Mouse (Mus musculus): ENCODE results near the gene Stab1. TPM values are rescaled to one million over a fixed set of nuclear protein-coding genes. Genes with fewer than 3 reads are reported as not detected.
A peak's percentile ranks its signal among the peaks of the same experiment; 100 is the strongest.

Stab1 gene
- polyA plus RNA-seq, 1 experiment from 2014 or later: 0.74 TPM

DNA sequence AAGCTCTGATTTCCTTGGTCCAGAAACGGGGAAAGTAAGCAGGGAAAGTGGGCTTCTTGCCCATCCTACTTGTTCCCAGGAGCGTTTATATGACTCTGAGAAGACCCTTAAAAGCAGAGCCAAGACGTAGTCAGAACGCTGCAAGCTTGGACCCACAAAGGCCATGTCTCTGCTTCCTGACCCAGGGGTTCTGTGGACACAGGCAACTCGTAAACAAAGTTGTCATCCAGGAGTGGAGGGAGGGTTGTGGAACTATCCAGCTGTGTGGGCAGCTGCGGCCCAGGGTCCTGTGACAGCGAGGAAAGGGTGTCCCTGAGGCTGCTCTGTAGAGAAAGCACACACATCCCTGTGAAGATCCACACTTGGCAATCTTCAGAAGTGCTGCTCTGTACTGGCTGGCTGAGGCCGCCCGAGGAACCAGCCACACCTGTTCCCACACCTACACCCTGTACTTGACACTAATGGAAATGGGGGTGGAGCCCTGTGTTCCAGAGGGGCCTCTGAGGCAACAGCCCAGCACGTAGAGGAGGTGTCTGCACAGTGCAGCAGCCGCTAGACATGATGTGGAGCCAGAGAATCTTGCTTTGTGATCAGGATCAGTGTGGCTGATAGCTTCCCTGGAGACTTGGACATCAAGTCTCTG lies 35.3 kb downstream of the Stab1 start:
- POLR2A ChIA-PET: interaction anchor here (1.2 kb wide), 1 partner anchor 64 kb away, joined by 5 read pairs; no protein-coding TSS in a partner anchor
- no peak for TF ChIP-seq CTCF (IDR thresholded peaks at IDR 0.05)
- DNase-seq (ENCODE audit: low read depth, low spot score) (no peak), ATAC-seq (no peak)
- CTCF ChIA-PET: no interaction called here
- in situ Hi-C loops (cut with MboI; ENCODE audit: low pct_unique_long_range_greater_than_20kb): loop anchor here (5.0 kb wide), 1 partner anchor 54 kb away; no protein-coding TSS in a partner anchor
- no peaks in the 10 kb centered on the region for H3K27me3 ChIP-seq

DNA sequence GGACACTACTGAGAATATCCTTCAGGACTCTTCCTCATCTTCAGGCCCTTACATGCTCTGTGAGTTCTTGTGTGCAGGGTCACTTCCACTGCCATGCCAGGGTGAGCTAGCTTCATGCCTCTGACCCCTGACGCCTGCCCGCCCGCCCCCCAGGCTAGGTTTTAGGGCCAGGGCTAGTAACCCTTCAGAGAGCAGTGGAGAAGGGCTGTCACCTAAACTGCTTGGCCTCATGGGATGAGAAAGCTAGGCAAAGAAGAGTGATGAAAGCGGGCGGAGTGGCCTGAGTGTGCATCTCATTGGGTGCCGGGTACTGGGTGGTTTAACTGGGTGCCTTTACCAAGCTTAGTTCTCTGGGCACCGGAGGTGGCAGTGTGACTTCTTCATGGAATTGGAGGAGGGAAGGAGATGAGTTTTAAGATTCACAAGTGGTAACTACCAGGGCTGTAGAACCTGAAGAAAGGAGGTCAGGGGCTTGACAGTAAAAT lies 35.9 kb downstream of the Stab1 start:
- no peak for ATAC-seq
- in situ Hi-C loops (cut with MboI; ENCODE audit: low pct_unique_long_range_greater_than_20kb): loop anchor here (5.0 kb wide), 1 partner anchor 55 kb away; no protein-coding TSS in a partner anchor
- no peaks in the 10 kb centered on the region for H3K27me3 ChIP-seq
- ChIA-PET CTCF (no interaction called here), POLR2A (interaction anchor here (1.2 kb wide), 1 partner anchor 64 kb away, joined by 5 read pairs; no protein-coding TSS in a partner anchor)
- TF ChIP-seq CTCF (IDR thresholded peaks at IDR 0.05): no peak
- no peak for DNase-seq (ENCODE audit: low read depth, low spot score)

DNA sequence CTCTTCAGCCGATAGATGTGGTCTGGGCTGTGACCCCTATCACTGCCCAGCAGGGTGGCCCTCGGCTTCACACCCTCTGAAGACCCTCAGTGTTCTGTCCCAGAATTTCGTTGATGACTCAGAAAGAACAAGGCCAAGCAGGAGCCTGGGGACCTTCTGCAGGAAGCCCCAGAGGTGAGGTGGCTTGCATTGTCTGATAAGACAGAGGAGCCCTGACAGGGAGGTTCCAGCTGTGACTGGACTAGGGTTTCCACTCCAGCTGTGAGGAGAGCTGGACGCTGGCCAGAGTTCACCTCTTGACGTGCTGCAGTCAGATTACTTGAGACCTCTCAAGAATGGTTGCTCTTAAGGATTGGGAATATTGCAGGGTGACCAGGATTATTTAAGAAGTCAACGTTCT lies 36.4 kb downstream of the Stab1 start:
- TF ChIP-seq CTCF (IDR thresholded peaks at IDR 0.05): no peak
- no peak for DNase-seq (ENCODE audit: low read depth, low spot score)
- H3K27me3 ChIP-seq: no peaks in the 10 kb centered on the region
- ChIA-PET CTCF (interaction anchor here (1.0 to 1.3 kb wide), 3 partner anchors 13 to 79 kb away, joined by 3 read pairs; no protein-coding TSS in a partner anchor), POLR2A (interaction anchor here (0.5 to 1.0 kb wide), 3 partner anchors 36 to 255 kb away, joined by 3 to 4 read pairs (median 3); partner anchors contain the start of gene Stab1)
- no peak for ATAC-seq
- in situ Hi-C loops (cut with MboI; ENCODE audit: low pct_unique_long_range_greater_than_20kb): loop anchor here (5.0 kb wide), 1 partner anchor 55 kb away; no protein-coding TSS in a partner anchor

DNA sequence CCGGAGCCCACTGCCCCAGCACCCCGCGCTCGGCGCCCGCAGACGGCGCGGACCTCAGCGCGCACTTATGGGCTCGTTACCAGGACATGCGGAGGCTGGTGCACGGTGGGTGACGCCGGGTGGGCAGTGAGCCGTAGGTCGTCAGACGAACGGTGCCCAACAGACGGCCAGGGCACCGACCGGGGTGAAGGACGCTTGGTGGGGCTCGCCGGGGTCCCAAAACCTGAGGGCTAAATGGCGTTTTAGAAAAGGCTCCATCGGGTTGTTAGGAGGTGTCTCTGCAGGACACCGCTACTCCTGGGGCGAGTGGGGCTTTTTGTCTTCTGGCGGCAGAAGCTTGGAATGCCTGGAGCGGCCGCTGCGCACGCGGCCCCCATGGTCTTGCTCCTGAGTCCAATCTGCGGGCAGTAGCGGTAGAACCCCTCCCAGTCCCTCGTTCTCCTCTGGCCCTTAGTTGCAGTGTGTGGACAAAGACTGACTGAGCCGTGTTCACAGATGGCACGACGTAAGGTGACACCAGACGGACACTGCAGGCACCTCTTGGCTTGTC lies 37.1 kb downstream of the Stab1 start:
- CTCF ChIA-PET: interaction anchor here (1.0 to 1.3 kb wide), 3 partner anchors 14 to 79 kb away, joined by 3 read pairs; no protein-coding TSS in a partner anchor
- H3K27me3 ChIP-seq: no peaks in the 10 kb centered on the region
- no peak for ATAC-seq
- DNase-seq (ENCODE audit: low read depth, low spot score): no peak
- in situ Hi-C loops (cut with MboI; ENCODE audit: low pct_unique_long_range_greater_than_20kb): loop anchor here (5.0 kb wide), 1 partner anchor 56 kb away; no protein-coding TSS in a partner anchor
- no peak for TF ChIP-seq CTCF (IDR thresholded peaks at IDR 0.05)
- POLR2A ChIA-PET: interaction anchor here (0.5 to 1.0 kb wide), 3 partner anchors 37 to 254 kb away, joined by 3 to 4 read pairs (median 3); partner anchors contain the start of gene Stab1

DNA sequence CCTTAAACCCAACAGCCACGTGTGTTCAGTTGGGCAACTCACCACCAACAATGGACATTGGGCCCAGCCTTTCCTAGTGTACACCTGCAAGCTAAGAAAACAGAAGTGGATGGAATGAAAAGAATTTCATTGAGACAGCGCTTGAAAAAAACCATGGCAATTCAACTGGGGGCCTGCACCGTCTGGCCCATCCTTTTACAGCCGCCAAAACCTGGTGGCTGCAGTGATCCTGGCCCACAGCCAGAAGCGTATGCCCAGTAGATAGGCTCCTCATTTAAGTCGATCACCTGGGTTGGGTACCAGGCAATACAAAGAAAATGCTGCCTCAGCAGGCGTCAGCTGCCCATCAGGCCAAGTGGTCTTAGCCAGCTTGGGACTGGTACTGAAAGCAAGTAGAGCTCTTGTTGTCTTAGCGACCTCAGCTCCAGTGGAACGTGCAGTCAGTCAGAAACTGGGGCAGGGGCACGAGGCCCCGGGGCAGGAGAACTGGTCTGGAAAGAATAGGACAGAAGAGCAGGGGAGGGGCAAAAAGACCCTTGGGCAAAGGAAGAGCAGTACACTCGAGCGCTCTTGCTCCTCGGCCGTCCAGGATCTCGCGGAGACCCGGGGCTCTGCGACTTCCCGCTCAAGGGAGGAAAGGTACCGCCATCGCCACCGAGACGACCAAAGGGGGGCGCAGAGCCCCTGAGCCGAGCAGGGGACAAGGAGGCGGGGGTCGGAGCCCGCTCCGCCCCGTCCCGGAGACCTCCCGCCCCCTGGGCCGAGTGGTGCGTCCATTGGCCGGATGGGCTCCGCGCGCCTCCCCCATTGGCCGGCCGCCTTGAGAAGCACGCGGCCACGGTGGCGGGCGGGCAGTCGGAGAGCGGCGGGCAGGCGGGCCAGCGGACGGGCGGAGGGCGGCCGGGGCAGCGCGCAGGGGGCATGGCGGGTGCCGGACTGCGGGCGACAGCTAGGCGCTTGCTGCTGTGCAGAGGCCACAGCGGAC lies 37.9 kb downstream of the Stab1 start, which contains the start of gene Nt5dc2:
Gene Nt5dc2, plus strand, starts transcription at position 818 of the 985 bp plus-strand sequence.
- no peak for TF ChIP-seq CTCF (IDR thresholded peaks at IDR 0.05)
- DNase-seq (ENCODE audit: low read depth, low spot score) (no peak), ATAC-seq (peak; percentile 76)

DNA sequence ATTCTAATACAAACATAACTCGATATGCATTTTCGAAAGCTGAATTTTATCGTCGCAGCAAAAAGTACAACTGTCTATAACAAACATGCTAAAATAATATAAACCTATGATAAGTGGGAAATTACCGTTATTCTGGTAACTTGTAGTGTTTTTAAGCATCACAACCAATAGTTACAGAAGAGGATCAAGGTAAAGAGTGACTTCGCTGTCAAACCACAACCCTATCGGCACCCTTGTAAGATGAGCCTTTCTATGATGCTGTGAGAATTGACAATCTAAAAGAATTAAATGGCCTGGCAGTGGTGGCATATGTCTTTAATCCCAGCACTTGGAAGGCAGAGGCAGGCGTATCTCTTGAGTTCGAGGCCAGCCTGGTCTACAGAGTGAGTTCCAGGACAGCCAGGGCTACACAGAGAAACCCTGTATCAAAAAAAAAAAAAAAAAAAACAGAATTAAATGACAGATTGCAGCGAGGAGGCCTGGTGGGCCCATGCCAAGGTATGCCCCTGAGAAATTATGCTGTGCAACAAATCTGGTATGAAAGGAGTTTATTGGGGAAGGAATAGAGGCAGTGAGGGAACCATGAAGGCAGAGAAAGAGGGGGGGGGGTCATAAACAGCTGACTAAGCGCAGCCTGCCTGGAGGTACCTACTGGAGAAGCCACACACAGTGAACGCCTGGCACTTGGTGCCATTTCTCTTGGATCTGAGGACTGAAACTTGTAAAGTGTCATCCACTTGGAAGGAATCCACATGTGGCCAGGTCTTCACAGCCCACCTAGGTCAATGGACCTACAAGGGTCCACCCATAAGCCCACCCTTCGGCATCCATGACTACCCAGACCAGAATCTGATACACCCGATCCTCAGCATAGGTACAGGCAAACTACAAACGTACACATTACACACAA lies 38.9 kb downstream of the Stab1 start:
- no peaks in the 10 kb centered on the region for H3K27me3 ChIP-seq
- ATAC-seq: no peak
- no peak for DNase-seq (ENCODE audit: low read depth, low spot score)
- in situ Hi-C loops (cut with MboI; ENCODE audit: low pct_unique_long_range_greater_than_20kb): loop anchor here (5.0 kb wide), 1 partner anchor 58 kb away; no protein-coding TSS in a partner anchor
- POLR2A ChIA-PET: interaction anchor here (0.9 to 1.3 kb wide), 4 partner anchors 10 to 127 kb away, joined by 3 to 4 read pairs (median 3); no protein-coding TSS in a partner anchor
- CTCF ChIA-PET: interaction anchor here (2.2 kb wide), 1 partner anchor 60 kb away, joined by 7 read pairs; no protein-coding TSS in a partner anchor
- TF ChIP-seq CTCF (IDR thresholded peaks at IDR 0.05): no peak

More for the DNA sequence above, 37.9 kb downstream of the Stab1 start, which contains the start of gene Nt5dc2:
- ChIA-PET POLR2A (interaction anchor here (0.9 to 1.0 kb wide), 3 partner anchors 36 to 40 kb away, joined by 3 read pairs; partner anchors contain the start of gene Stab1), CTCF (interaction anchor here (1.3 to 2.2 kb wide), 2 partner anchors 15 to 59 kb away, joined by 3 to 7 read pairs; no protein-coding TSS in a partner anchor)
- H3K27me3 ChIP-seq: no peaks in the 10 kb centered on the region
- in situ Hi-C loops (cut with MboI; ENCODE audit: low pct_unique_long_range_greater_than_20kb): loop anchor here (5.0 kb wide), 1 partner anchor 57 kb away; no protein-coding TSS in a partner anchor

DNA sequence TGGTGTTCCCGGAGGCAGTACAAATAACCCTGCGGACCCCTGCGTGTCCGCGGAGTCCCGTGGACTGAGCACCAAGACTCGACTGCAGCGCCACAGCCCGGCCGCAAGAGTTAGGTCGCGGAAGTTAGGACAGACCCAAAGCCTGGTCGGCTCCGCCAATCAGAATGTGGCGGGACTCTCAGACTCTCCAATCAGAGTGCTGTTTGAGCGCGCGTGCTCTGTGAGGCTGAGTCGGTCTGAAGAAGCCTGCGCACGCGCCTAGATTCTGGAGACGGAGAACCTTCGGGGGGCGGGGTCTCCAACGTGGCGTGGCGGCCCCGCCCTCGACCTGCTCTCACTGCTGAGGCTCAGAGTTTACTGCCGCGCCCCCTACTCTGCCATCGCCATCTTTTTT lies 39.6 kb downstream of the Stab1 start, which contains the start of gene Smim4:
Gene Smim4, minus strand, starts transcription at position 131 of the 394 bp plus-strand sequence.
- ChIA-PET CTCF (interaction anchor here (0.9 to 2.2 kb wide), 5 partner anchors 17 to 126 kb away, joined by 3 to 7 read pairs (median 3); no protein-coding TSS in a partner anchor), POLR2A (interaction anchor here (0.9 to 1.3 kb wide), 4 partner anchors 9 to 126 kb away, joined by 3 to 5 read pairs (median 4); no protein-coding TSS in a partner anchor)
- no peak for TF ChIP-seq CTCF (IDR thresholded peaks at IDR 0.05)
- ATAC-seq (peak; percentile 71), DNase-seq (ENCODE audit: low read depth, low spot score) (peak; percentile 86)
- no peaks in the 10 kb centered on the region for H3K27me3 ChIP-seq
- in situ Hi-C loops (cut with MboI; ENCODE audit: low pct_unique_long_range_greater_than_20kb): no loop called here

DNA sequence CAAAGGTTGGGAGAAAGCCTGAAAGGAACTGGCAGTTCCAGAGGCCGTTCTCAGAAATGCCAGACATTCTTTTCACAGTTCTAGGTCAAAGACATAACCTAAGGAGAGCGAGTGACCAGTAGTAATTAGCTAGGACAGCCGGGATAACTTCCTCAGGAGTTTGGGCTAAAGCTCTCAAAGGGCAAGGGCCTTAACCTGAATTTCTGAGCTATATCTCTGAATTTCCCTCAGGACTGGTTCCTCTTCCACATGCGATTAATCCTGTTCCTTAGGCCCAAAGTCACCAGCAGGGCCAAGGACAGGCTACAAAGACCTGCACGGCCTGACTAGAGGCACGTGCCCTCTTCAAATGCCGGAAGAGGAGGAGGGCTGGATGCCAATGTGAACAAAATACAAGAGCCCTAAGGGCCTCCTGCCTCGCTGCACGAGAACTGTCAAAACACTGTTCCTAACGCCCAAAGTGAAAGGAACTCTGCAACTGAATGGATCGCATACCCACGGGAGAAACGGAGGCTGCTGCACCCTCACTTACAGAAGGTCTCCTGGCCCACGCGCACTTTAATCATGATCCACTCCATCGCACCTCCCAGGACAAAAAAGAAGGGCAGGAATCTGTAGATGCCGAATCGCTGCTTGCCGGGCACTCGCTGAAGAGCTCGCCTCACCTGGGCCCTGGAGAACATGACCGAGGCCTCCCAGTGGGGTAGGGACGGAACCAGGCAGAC lies 40.2 kb downstream of the Stab1 start:
- in situ Hi-C loops (cut with MboI; ENCODE audit: low pct_unique_long_range_greater_than_20kb): no loop called here
- DNase-seq (ENCODE audit: low read depth, low spot score) (no peak), ATAC-seq (no peak)
- no peak for TF ChIP-seq CTCF (IDR thresholded peaks at IDR 0.05)
- POLR2A ChIA-PET: interaction anchor here (0.9 to 1.3 kb wide), 6 partner anchors 8 to 126 kb away, joined by 3 to 5 read pairs (median 4); no protein-coding TSS in a partner anchor
- no peaks in the 10 kb centered on the region for H3K27me3 ChIP-seq
- CTCF ChIA-PET: interaction anchor here (0.9 to 2.2 kb wide), 6 partner anchors 16 to 125 kb away, joined by 3 to 7 read pairs (median 3); no protein-coding TSS in a partner anchor
